Mouse (Mus musculus) left cerebral cortex, postnatal 14 days (tissue): ENCODE data around the gene Pld6. TPM values are rescaled to one million over a fixed set of nuclear protein-coding genes. Genes with fewer than 3 reads are reported as not detected.

ENCODE experiments used
- DNase-seq, 2 experiments: peaks; one replicate each; pipeline ENCODE4 v3.0.0; 2021 to 2022; ENCODE audit warnings: low spot score in 2 of 2, mixed read lengths in 1 of 2
- intact Hi-C: fragments of 180-260 bp; cut with DNase I; formaldehyde crosslinking; loops from one replicate; pipeline ENCODE4 v1.15.1; 2025
- long read RNA-seq, 2 experiments: library from polyadenylated mRNA; stranded (forward); transcript quantifications; one replicate each; pipeline ENCODE4 v2.0.0; 2021
- total RNA-seq, 2 experiments: library from RNA; stranded (reverse); gene quantifications; 2 replicates each; pipeline ENCODE4 v1.2.3; 2021

Gene Pld6
- 1 to 10 TPM in 1 of 2 experiments, under 1 TPM in 1; 0.89 to 1.9 TPM for total RNA-seq
- long read RNA-seq, experiment 1, result 0 reads
- long read RNA-seq, experiment 2, result 0 reads

GRCm38 (mm10) chr11:59787199-59787781 lies at the start of gene Pld6:
Gene Pld6 (minus strand): TSS chr11:59787645.
- DNase-seq, result no peak
- intact Hi-C loops, result no loop called here

- DNase-seq, result no peak
- intact Hi-C loops, result no loop called here
Measured at GRCm38 (mm10) chr11:59821625-59822024, 34.2 kb upstream of the Pld6 start.

GRCm38 (mm10) chr11:59817916-59818315 lies 30.5 kb upstream of the Pld6 start:
- intact Hi-C loops, result no loop called here
- DNase-seq, result no peak

- intact Hi-C loops, result no loop called here
- no peak for DNase-seq
Measured at GRCm38 (mm10) chr11:59815482-59816065, 28.1 kb upstream of the Pld6 start.

- DNase-seq, result no peak
- intact Hi-C loops, result no loop called here
Measured at GRCm38 (mm10) chr11:59814936-59815335, 27.5 kb upstream of the Pld6 start.

GRCm38 (mm10) chr11:59814311-59814710 lies 26.9 kb upstream of the Pld6 start:
- intact Hi-C loops, result no loop called here

GRCm38 (mm10) chr11:59813276-59813675 lies 25.8 kb upstream of the Pld6 start:
- intact Hi-C loops, result no loop called here

More at GRCm38 (mm10) chr11:59814311-59814710, 26.9 kb upstream of the Pld6 start:
- DNase-seq, result no peak

GRCm38 (mm10) chr11:59811211-59811610 lies 23.8 kb upstream of the Pld6 start:
- no peak for DNase-seq
- intact Hi-C loops, result no loop called here

More at GRCm38 (mm10) chr11:59813276-59813675, 25.8 kb upstream of the Pld6 start:
- no peak for DNase-seq

GRCm38 (mm10) chr11:59810480-59811158 lies 23.2 kb upstream of the Pld6 start:
- intact Hi-C loops, result no loop called here
- no peak for DNase-seq

- DNase-seq, result peak; percentile 78 to 85
- intact Hi-C loops, result no loop called here
Measured at GRCm38 (mm10) chr11:59809670-59810474, 22.4 kb upstream of the Pld6 start, which contains the start of gene Flcn. Gene Flcn (minus strand): TSS chr11:59810016.

- intact Hi-C loops, result no loop called here
- peak in 1 of 2 experiments; percentile 40 for DNase-seq
Measured at GRCm38 (mm10) chr11:59809071-59809669, 21.7 kb upstream of the Pld6 start.

GRCm38 (mm10) chr11:59808170-59808960 lies 20.9 kb upstream of the Pld6 start:
- intact Hi-C loops, result no loop called here
- no peak for DNase-seq

GRCm38 (mm10) chr11:59805656-59806055 lies 18.2 kb upstream of the Pld6 start:
- DNase-seq, result no peak
- intact Hi-C loops, result no loop called here

- no peak for DNase-seq
- intact Hi-C loops, result no loop called here
Measured at GRCm38 (mm10) chr11:59805256-59805655, 17.8 kb upstream of the Pld6 start.

- intact Hi-C loops, result no loop called here
Measured at GRCm38 (mm10) chr11:59804409-59805110, 17.1 kb upstream of the Pld6 start.

GRCm38 (mm10) chr11:59803516-59803915 lies 16.1 kb upstream of the Pld6 start:
- DNase-seq, result no peak
- intact Hi-C loops, result no loop called here

More at GRCm38 (mm10) chr11:59804409-59805110, 17.1 kb upstream of the Pld6 start:
- no peak for DNase-seq

- intact Hi-C loops, result no loop called here
- DNase-seq, result no peak
Measured at GRCm38 (mm10) chr11:59801881-59802280, 14.4 kb upstream of the Pld6 start.

GRCm38 (mm10) chr11:59800412-59800811 lies 13.0 kb upstream of the Pld6 start:
- DNase-seq, result no peak
- intact Hi-C loops, result no loop called here
